Mouse (Mus musculus) E14TG2a.4 (cell line): ENCODE measurements around the gene Ndufa3.
"Not testable (repeated sequence)": the region's sequence is repeated elsewhere in the genome, so short reads cannot be mapped to it uniquely, and the experiment has no call there.

Experiments
- H3K27me3 ChIP-seq: 2 replicates; pipeline ENCODE4 v1.6.1; 2014; ENCODE audit warnings: low read length, control low read depth; ENCODE audit not compliant: insufficient read depth
- H3K36me3 ChIP-seq: 2 replicates; pipeline ENCODE4 v1.6.1; 2014; ENCODE audit warnings: low read length, control low read depth; ENCODE audit not compliant: insufficient read depth
- H3K4me1 ChIP-seq: replicated peaks from 2 replicates; pipeline ENCODE4 v1.6.1; 2014; ENCODE audit warnings: low read depth, low read length, control low read depth
- H3K4me3 ChIP-seq: replicated peaks from 2 replicates; pipeline ENCODE4 v1.5.1; 2014; ENCODE audit warnings: mild to moderate bottlenecking, low read length
- H3K9me3 ChIP-seq: 2 replicates; pipeline ENCODE4 v1.6.1; 2014; ENCODE audit warnings: low read length, control low read depth
- CTCF ChIP-seq: conservative IDR thresholded peaks from 2 replicates; pipeline ENCODE4 v1.5.1; 2014; ENCODE audit warnings: low read length
- NANOG ChIP-seq: IDR thresholded peaks from 2 replicates; pipeline ENCODE4 v1.6.1; 2014; ENCODE audit warnings: borderline replicate concordance, low read length, mixed read lengths
- POU5F1 ChIP-seq: IDR thresholded peaks from 2 replicates; pipeline ENCODE4 v1.6.1; 2014; ENCODE audit warnings: low read length, borderline replicate concordance

Ndufa3 gene

DNA sequence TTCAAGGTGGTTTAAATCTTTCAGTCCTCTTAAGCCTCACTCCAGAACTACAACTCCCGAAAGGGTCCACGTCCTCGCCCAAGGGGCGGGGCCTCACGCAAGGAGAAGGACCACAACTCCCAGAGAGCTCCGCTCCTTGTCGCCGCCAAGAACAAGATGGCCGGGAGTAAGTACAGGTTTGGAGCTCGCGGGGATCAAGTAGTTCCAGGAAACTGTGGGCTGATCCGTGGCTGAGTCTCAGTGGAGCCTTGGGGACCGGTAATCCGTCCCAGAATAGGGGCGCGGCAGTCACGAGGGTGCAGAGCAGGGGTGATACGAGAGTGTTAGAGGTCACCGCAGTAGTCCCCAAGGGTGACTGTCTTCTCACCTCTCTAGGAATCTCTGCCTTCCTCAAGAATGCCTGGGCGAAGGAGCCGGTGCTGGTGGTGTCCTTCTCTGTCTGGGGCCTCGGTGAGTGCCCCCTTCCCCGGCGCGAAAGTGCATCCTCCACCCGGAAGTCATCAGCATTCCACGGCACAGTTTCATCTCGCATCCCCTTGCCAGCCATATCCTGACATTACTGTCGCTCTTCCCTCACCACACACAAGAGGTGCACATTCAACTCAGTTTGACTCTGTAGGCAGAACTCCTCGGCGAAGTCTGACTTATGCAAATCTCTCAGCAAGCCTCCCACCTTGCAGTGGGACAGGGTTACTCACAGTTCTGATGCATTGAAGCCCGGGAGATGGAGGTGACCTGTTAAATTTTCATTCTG is at the start of gene Ndufa3:
Gene Ndufa3, plus strand, starts transcription at position 132 of the 754 bp plus-strand sequence.
- Histone ChIP-seq H3K4me3 (peak within 1 kb of the TSS; percentile 95), H3K36me3 (peaks cover 34% of the 10 kb centered on the region), H3K9me3 (no peaks in the 10 kb centered on the region), H3K4me1 (peaks cover 28% of the 10 kb centered on the region), H3K27me3 (no peaks in the 10 kb centered on the region)
- TF ChIP-seq CTCF (no peak), POU5F1 (no peak), NANOG (no peak)

DNA sequence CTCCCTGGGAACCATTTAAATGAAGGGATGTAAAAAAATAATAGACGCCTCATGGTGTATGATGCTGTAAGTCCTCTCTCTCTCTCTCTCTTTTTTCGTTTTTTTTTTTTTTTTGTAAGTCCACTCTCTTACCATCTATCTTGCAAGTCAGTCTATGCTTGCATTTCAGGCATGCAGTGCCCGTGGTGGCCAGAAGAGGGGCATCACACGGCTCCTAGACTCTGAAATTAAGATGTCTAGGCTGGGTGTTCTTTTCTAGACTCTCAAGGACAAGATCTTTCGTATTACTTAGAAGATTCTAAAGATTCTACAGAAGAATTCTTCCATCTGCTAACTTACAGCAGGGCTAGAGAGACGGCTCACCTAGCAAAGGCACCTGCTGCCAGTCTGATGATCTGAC is 47.4 kb upstream of the Ndufa3 start:
- no peak overlapping the region for H3K4me3 ChIP-seq
- peaks cover 60% of the 10 kb centered on the region for H3K4me1 ChIP-seq
- no peak for TF ChIP-seq NANOG
- no peak for TF ChIP-seq POU5F1
- TF ChIP-seq CTCF, result peak; percentile 33
- peaks cover 19% of the 10 kb centered on the region for H3K36me3 ChIP-seq
- peaks cover 22% of the 10 kb centered on the region for H3K9me3 ChIP-seq
- H3K27me3 ChIP-seq, result no peaks in the 10 kb centered on the region

DNA sequence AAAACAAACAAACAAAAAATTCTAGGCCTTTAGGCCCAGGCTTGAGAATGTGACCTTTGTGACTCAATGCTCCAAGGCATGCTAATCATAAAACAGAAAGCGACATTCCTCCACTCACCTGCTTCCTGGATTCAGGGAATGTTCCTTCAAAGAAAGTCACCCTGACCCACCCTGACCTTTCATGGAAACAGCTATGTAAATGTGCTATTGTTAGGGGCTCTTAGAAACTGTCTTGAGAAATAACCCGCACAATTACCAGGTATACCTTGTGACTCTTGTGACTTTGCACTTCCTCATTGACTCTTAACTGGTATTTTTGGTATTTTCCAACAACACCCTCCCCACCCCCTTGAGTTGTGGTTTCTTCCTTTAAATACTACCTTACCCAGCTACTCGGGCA is 46.6 kb upstream of the Ndufa3 start:
- H3K27me3 ChIP-seq, H3K4me3 ChIP-seq: not testable (repeated sequence)
- H3K36me3 ChIP-seq, result peaks cover 27% of the 10 kb centered on the region
- peaks cover 68% of the 10 kb centered on the region for H3K4me1 ChIP-seq
- peaks cover 22% of the 10 kb centered on the region for H3K9me3 ChIP-seq
- TF ChIP-seq NANOG, result peak; percentile 53; the same call in 1 of the 2 replicates

DNA sequence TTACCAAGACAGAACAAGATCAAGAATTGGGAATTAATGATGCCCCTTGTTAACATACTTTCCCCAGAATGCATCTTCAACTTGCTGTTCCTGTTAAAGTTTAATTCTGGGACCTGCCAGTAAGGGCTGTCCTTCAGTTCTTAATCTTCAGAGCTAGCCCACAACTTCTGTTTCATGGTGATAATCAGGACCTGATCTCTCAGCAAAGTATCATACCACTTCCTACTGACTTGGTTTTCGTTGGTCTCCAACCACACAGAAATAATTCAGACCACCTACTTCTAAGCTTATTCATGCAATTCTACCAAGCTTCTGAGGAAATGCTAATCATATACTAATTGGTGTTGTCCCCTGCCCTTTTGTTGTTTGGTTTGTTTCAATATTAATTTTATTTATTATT is 45.3 kb upstream of the Ndufa3 start:
- TF ChIP-seq POU5F1 (no peak), NANOG (no peak), CTCF (no peak)
- Histone ChIP-seq H3K27me3 (no peaks in the 10 kb centered on the region), H3K4me1 (peaks cover 75% of the 10 kb centered on the region), H3K36me3 (peaks cover 39% of the 10 kb centered on the region), H3K9me3 (peaks cover 22% of the 10 kb centered on the region), H3K4me3 (no peak overlapping the region)

DNA sequence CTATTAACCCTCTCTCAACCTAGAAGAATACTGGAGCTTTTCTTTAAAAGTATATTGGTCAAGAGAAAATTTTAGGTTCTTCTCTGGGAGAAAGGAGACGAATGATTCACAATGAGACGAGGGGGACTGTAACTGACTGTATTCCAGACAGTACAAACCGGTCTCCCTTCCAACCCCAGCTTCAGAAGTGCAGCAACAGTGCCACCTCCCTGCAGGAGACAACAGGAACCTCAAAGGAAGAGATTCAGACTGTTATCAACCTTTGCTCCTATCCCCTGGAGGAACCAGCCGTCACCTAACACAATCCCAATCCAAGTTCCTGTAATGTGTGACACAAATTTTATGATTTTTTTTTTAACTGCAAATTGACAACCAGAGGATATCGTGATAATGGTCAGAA is 43.0 kb upstream of the Ndufa3 start:
- peaks cover 22% of the 10 kb centered on the region for H3K9me3 ChIP-seq
- no peak for TF ChIP-seq POU5F1
- TF ChIP-seq CTCF, result 0 out of 2 replicates have a peak, but pooled peaks have one; percentile 2
- H3K27me3 ChIP-seq, result no peaks in the 10 kb centered on the region
- H3K4me3 ChIP-seq, result no peak overlapping the region; the same call in 1 of the 2 replicates
- H3K36me3 ChIP-seq, result peaks cover 48% of the 10 kb centered on the region
- peaks cover 70% of the 10 kb centered on the region for H3K4me1 ChIP-seq

DNA sequence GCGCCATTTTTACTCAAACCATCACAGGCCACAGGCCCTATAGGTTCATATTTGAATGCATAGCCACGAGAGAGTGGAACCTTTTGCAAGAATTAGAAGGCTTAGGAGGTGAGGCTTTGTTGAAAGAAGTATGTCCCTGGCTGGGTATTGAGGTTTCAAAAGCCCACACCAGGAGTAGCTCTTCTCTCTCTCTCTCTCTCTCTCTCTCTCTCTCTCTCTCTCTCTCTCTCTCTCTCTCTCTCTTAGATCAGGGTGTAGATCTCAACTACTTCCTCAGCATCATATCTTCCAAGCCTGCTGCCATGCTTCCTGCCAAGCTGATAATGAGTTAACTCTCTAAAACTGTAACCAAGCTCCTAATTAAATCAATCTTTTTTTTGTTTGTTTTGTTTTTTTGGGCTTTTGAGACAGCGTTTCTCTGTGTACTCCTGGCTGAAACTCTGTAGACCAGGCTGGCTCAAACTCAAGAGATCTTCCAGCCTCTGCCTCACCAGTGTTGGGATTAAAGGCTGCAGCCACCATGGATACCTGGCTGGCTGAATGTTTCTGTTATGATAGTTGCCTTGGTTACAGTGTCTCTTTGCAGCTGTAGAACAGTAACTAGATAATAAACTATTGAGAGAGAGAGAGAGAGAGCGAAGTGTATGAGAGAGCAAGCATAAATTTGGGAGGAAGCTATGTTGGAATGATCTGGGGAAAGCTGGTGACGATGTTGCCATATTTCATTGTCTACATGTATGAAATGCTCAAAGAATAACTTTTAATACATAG is 40.6 kb upstream of the Ndufa3 start:
- TF ChIP-seq POU5F1 (no peak), NANOG (no peak), CTCF (no peak)
- 0 out of 2 replicates have a peak overlapping the region, but pooled peaks have one; percentile 85 for H3K4me3 ChIP-seq
- peaks cover 78% of the 10 kb centered on the region for H3K4me1 ChIP-seq
- no peaks in the 10 kb centered on the region for H3K27me3 ChIP-seq
- peaks cover 20% of the 10 kb centered on the region for H3K9me3 ChIP-seq
- H3K36me3 ChIP-seq, result peaks cover 43% of the 10 kb centered on the region

DNA sequence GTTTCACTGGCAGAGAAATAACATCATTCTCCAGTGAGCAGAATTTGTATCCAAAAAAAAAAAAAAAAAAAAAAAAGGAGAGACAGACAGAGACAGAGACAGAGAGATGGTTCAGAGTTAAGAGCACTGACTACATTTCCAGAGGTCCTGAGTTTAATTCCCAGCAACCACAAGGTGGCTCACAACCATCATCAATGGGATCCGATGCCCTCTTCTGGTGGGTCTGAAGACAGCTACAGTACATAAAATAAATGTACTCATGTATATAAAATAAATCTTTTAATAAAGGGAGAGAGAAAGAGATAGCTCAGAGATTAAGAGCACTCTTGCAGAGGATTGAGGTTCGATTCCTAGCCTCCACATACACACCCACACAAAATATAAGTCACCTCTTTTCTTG is 39.0 kb upstream of the Ndufa3 start:
- H3K9me3 ChIP-seq, result peaks cover 13% of the 10 kb centered on the region
- peak; percentile 50 for TF ChIP-seq CTCF
- no peak for TF ChIP-seq NANOG
- TF ChIP-seq POU5F1, result no peak
- H3K36me3 ChIP-seq, result peaks cover 36% of the 10 kb centered on the region
- peak overlapping the region; percentile 85 for H3K4me3 ChIP-seq
- H3K4me1 ChIP-seq, result peaks cover 72% of the 10 kb centered on the region
- no peaks in the 10 kb centered on the region for H3K27me3 ChIP-seq

DNA sequence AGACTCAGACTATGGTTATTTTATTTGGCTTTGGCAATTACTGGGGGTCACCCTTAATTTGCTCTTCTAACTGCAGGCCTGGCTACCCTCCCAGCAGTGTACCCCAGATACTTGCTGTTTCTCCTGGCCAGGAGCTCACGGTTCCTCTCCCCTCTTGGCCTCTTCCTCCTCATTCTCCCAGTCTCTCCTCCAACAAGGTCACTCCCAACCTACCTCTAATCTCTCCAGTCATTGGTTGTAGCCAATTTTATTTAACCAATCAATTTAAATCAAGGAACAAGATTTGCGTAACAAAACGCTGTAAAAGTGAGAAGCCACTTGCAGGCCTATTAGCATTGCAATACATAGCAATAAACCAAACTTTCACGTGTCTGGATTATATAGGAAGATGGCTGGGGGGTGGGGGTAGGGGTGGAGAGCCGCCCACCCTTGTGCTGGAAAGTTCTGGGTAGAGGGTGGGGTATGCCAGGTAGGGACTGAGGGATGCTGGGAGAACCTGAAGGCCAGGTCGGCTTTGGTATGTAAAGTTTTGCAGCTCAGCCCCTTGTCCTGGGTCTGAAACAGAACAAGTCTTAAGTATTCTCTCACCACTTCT is 38.1 kb upstream of the Ndufa3 start:
- Histone ChIP-seq H3K4me1 (peaks cover 64% of the 10 kb centered on the region), H3K4me3 (peak overlapping the region; percentile 85), H3K9me3 (peaks cover 13% of the 10 kb centered on the region), H3K36me3 (peaks cover 29% of the 10 kb centered on the region), H3K27me3 (no peaks in the 10 kb centered on the region)
- no peak for TF ChIP-seq POU5F1
- TF ChIP-seq NANOG, result no peak
- TF ChIP-seq CTCF, result no peak
